Mouse (Mus musculus) embryonic facial prominence, embryonic 12.5 days (tissue): ENCODE results near the gene Gja3. TPM values are rescaled to one million over a fixed set of nuclear protein-coding genes. Genes with fewer than 3 reads are reported as not detected.
"Not testable (repeated sequence)": the region's sequence is repeated elsewhere in the genome, so short reads cannot be mapped to it uniquely, and the experiment has no call there.

Experiments
- ATAC-seq: fragments of 200-750 bp; cut with Nextera tagmentation; 2 replicates; pipeline ENCODE4 v1.8.0; 2017; ENCODE audit not compliant: insufficient number of reproducible peaks, insufficient read depth, low FRiP score, low TSS enrichment
- H3K27ac ChIP-seq: fragments of 300-500 bp; sonication (generic); 2 replicates; pipeline ENCODE4 v1.5.1; 2016; ENCODE audit warnings: mild to moderate bottlenecking
- H3K27me3 ChIP-seq: fragments of 300-500 bp; sonication (generic); 2 replicates; pipeline ENCODE4 v1.6.1; 2016; ENCODE audit warnings: mild to moderate bottlenecking, moderate library complexity
- H3K36me3 ChIP-seq: fragments of 300-500 bp; sonication (generic); 2 replicates; pipeline ENCODE4 v1.6.1; 2016; ENCODE audit warnings: mild to moderate bottlenecking
- H3K4me1 ChIP-seq: fragments of 300-500 bp; sonication (generic); 2 replicates; pipeline ENCODE4 v1.6.1; 2016
- H3K4me2 ChIP-seq: fragments of 300-500 bp; sonication (generic); replicated peaks from 2 replicates; pipeline ENCODE4 v1.6.1; 2016; ENCODE audit warnings: mild to moderate bottlenecking, moderate library complexity
- H3K4me3 ChIP-seq: fragments of 300-500 bp; sonication (generic); 2 replicates; pipeline ENCODE4 v1.5.1; 2016; ENCODE audit warnings: mild to moderate bottlenecking
- H3K9ac ChIP-seq: fragments of 300-500 bp; sonication (generic); 2 replicates; pipeline ENCODE4 v1.6.1; 2016; ENCODE audit warnings: mild to moderate bottlenecking, moderate library complexity
- H3K9me3 ChIP-seq: fragments of 300-500 bp; sonication (generic); 2 replicates; pipeline ENCODE4 v1.6.1; 2016; ENCODE audit warnings: mild to moderate bottlenecking, moderate library complexity
- WGBS: fragments of 180-500 bp; shearing (Covaris S2); methylation state at CpG from one replicate; pipeline ENCODE4 v1.1.7; 2016; 5-methylcytosine and 5-hydroxymethylcytosine counted together
- polyA plus RNA-seq: library from polyadenylated mRNA; unstranded; fragments of >200 nt; fragmentation: Nextera tagmentation; extraction: Ambion mirVana; gene quantifications from 2 replicates; pipeline ENCODE4 v1.2.1, GENCODE M21; 2016

Gja3 gene
- polyA plus RNA-seq, 1 experiment from 2014 or later: 4.1 TPM

- Histone ChIP-seq H3K27ac (no peak overlapping the region), H3K27me3 (0 out of 2 replicates have a peak, but pooled peaks cover 8% of the 10 kb centered on the region), H3K36me3 (no peaks in the 10 kb centered on the region), H3K4me3 (no peak overlapping the region), H3K9me3 (no peaks in the 10 kb centered on the region), H3K9ac (no peak overlapping the region), H3K4me1 (no peaks in the 10 kb centered on the region), H3K4me2 (no peak overlapping the region)
- no peak for ATAC-seq
- 78% methylated on average over 9 of the region's 9 CpGs for WGBS
These were observed 23.8 kb downstream of the Gja3 start for GRCm38 (mm10) chr14:57034135-57034534.

DNA sequence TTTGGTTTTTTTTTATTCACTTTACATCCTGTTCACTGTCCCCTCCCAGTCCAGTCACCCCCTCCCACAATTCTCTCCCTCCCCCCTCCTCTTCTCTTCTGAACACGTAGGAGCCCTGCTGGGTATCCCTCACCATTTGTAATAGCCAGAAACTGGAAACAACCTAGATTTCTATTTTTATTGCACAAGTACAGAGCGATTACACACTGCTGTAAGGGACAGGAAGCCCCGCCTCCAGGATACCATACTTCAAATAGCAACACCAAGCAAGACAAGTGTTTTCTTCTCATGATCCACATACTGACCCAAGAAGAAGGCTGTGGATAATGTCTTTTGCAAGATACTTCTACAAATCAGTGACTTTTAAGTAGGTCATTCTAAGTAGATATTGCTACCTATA is 25.1 kb downstream of the Gja3 start:
- Histone ChIP-seq H3K9ac (no peak overlapping the region), H3K4me1 (no peaks in the 10 kb centered on the region), H3K27ac (no peak overlapping the region), H3K4me3 (no peak overlapping the region), H3K36me3 (no peaks in the 10 kb centered on the region), H3K4me2 (no peak overlapping the region), H3K27me3 (0 out of 2 replicates have a peak, but pooled peaks cover 8% of the 10 kb centered on the region), H3K9me3 (no peaks in the 10 kb centered on the region)
- no peak for ATAC-seq
- WGBS: 84% methylated on average over 3 of the region's 3 CpGs

- Histone ChIP-seq H3K27ac (no peak overlapping the region), H3K9ac (no peak overlapping the region), H3K36me3 (no peaks in the 10 kb centered on the region), H3K4me2 (no peak overlapping the region), H3K4me3 (no peak overlapping the region), H3K27me3 (no peaks in the 10 kb centered on the region), H3K9me3 (no peaks in the 10 kb centered on the region), H3K4me1 (no peaks in the 10 kb centered on the region)
- ATAC-seq: no peak
- 81% methylated on average over 2 of the region's 2 CpGs for WGBS
These were observed 39.5 kb downstream of the Gja3 start for GRCm38 (mm10) chr14:57018436-57018835.

- not testable (repeated sequence) for H3K9me3 ChIP-seq, H3K36me3 ChIP-seq, H3K4me3 ChIP-seq, H3K9ac ChIP-seq, H3K27me3 ChIP-seq, H3K27ac ChIP-seq, H3K4me1 ChIP-seq, H3K4me2 ChIP-seq, ATAC-seq
These were observed 41.1 kb downstream of the Gja3 start for GRCm38 (mm10) chr14:57016806-57017205.

- ATAC-seq: no peak
- 78% methylated on average over 4 of the region's 4 CpGs for WGBS
- H3K27me3 ChIP-seq: no peaks in the 10 kb centered on the region
These were observed 69.3 kb downstream of the Gja3 start for GRCm38 (mm10) chr14:56988621-56989020.

More at GRCm38 (mm10) chr14:56988621-56989020, 69.3 kb downstream of the Gja3 start:
- Histone ChIP-seq H3K9me3 (no peaks in the 10 kb centered on the region), H3K4me2 (no peak overlapping the region), H3K27ac (no peak overlapping the region), H3K4me3 (no peak overlapping the region), H3K9ac (no peak overlapping the region), H3K36me3 (no peaks in the 10 kb centered on the region), H3K4me1 (no peaks in the 10 kb centered on the region)

Other genes with a start within 250 kb of the Gja3 start
- gene Zmym5, start 246.4 kb downstream of the Gja3 start, polyA plus RNA-seq: 30.8 and 33.3 TPM in 2 replicates
- 68.5 and 69.8 TPM in 2 replicates for gene Zmym2, start 171.4 kb downstream of the Gja3 start, polyA plus RNA-seq
- gene Gjb2, start 46.6 kb upstream of the Gja3 start, polyA plus RNA-seq: 28.4 and 37.5 TPM in 2 replicates
- gene Gm4491, start 57.8 kb upstream of the Gja3 start, polyA plus RNA-seq: not detected in 2 replicates
- 11.8 and 15.2 TPM in 2 replicates for gene Gjb6, start 75.5 kb upstream of the Gja3 start, polyA plus RNA-seq